Mouse (Mus musculus) MEL (cell line): ENCODE measurements at regions not wholly inside any gene's neighbourhood (a gene's known extent, or its start where the extent isn't known, plus 50 kb on each side); places are given as distances from the start of the nearest gene placed in this dataset.

Source experiments
- DNase-seq: peaks from one replicate; pipeline ENCODE4 v3.0.0; 2011; ENCODE audit warnings: low read depth, low spot score
- H3K27ac ChIP-seq: 2 replicates; pipeline ENCODE4 v1.5.1; 2012; ENCODE audit warnings: low read depth, mild to moderate bottlenecking, control low read depth, low read length, moderate library complexity; ENCODE audit not compliant: control insufficient read depth
- H3K27me3 ChIP-seq, 2 experiments: fragments of 150-350 bp in 1 of 2; sonication (generic) in 1 of 2; 2 replicates each; pipeline ENCODE4 v1.6.1; 2012; ENCODE audit warnings: low read length in 2 of 2, mild to moderate bottlenecking in 2 of 2, improper control_type of control experiment in 1 of 2, moderate library complexity in 1 of 2; ENCODE audit not compliant: insufficient read depth in 2 of 2, control insufficient read depth in 1 of 2
- H3K36me3 ChIP-seq, 2 experiments: 2 replicates each; pipeline ENCODE4 v1.6.1; 2012 to 2014; ENCODE audit warnings: low read length in 2 of 2, improper control_type of control experiment in 1 of 2, inconsistent platforms in 1 of 2, mild to moderate bottlenecking in 1 of 2; ENCODE audit not compliant: insufficient read depth in 2 of 2, control insufficient read depth in 1 of 2
- H3K4me1 ChIP-seq, 2 experiments: fragments of 150-350 bp in 1 of 2; sonication (generic) in 1 of 2; 2 replicates each; pipeline ENCODE4 v1.6.1; 2012; ENCODE audit warnings: low read length in 2 of 2, improper control_type of control experiment in 1 of 2, mild to moderate bottlenecking in 1 of 2; ENCODE audit not compliant: insufficient read depth in 2 of 2, control insufficient read depth in 1 of 2
- H3K4me3 ChIP-seq, 2 experiments: fragments of 150-350 bp in 1 of 2; sonication (generic) in 1 of 2; 2 replicates each; pipeline ENCODE4 v1.5.1; 2012; ENCODE audit warnings: low read depth in 2 of 2, low read length in 2 of 2, mild to moderate bottlenecking in 2 of 2, moderate library complexity in 2 of 2, control low read depth in 1 of 2, improper control_type of control experiment in 1 of 2; ENCODE audit not compliant: control insufficient read depth in 1 of 2, insufficient read depth in 1 of 2
- H3K79me2 ChIP-seq: 2 replicates; pipeline ENCODE4 v1.6.1; 2012; ENCODE audit warnings: mild to moderate bottlenecking, low read length, moderate library complexity; ENCODE audit not compliant: control insufficient read depth, poor library complexity, insufficient read depth
- H3K9ac ChIP-seq: 2 replicates; pipeline ENCODE4 v1.6.1; 2012; ENCODE audit warnings: low read depth, mild to moderate bottlenecking, control low read depth, low read length, moderate library complexity; ENCODE audit not compliant: control insufficient read depth, poor library complexity, severe bottlenecking
- H3K9me3 ChIP-seq: fragments of 150-350 bp; sonication (generic); replicated peaks from 2 replicates; pipeline ENCODE4 v1.6.1; 2012; ENCODE audit warnings: mild to moderate bottlenecking, low read length, improper control_type of control experiment, moderate library complexity; ENCODE audit not compliant: insufficient read depth
- BHLHE40 ChIP-seq: IDR thresholded peaks from 2 replicates; pipeline ENCODE4 v1.6.1; 2012; ENCODE audit warnings: low read depth, mild to moderate bottlenecking, inconsistent platforms, low read length, improper control_type of control experiment, borderline replicate concordance
- CHD1 ChIP-seq: IDR thresholded peaks from 2 replicates; pipeline ENCODE4 v1.6.1; 2012; ENCODE audit warnings: low read depth, mild to moderate bottlenecking, inconsistent platforms, low read length, improper control_type of control experiment
- CHD2 ChIP-seq: IDR thresholded peaks from 2 replicates; pipeline ENCODE4 v1.6.1; 2011; ENCODE audit warnings: low read length, improper control_type of control experiment
- CTCF ChIP-seq, 3 experiments: IDR thresholded peaks in 2 of 3; conservative IDR thresholded peaks in 1 of 3; 2 replicates each; pipeline ENCODE4 v1.5.1; 2011 to 2012; ENCODE audit warnings: low read length in 3 of 3, low read depth in 2 of 3, mild to moderate bottlenecking in 2 of 3, improper control_type of control experiment in 1 of 3, inconsistent platforms in 1 of 3, mixed read lengths in 1 of 3, moderate library complexity in 1 of 3; ENCODE audit not compliant: control insufficient read depth in 1 of 3, insufficient read depth in 1 of 3, poor library complexity in 1 of 3, severe bottlenecking in 1 of 3
- E2F4 ChIP-seq: IDR thresholded peaks from 2 replicates; pipeline ENCODE4 v1.6.1; 2011; ENCODE audit warnings: low read depth, low read length, improper control_type of control experiment, borderline replicate concordance
- ELF1 ChIP-seq: IDR thresholded peaks from 2 replicates; pipeline ENCODE4 v1.6.1; 2014; ENCODE audit warnings: low read depth, mild to moderate bottlenecking, inconsistent platforms, low read length, improper control_type of control experiment, moderate library complexity
- HCFC1 ChIP-seq: IDR thresholded peaks from 2 replicates; pipeline ENCODE4 v1.6.1; 2012; ENCODE audit warnings: low read depth, mild to moderate bottlenecking, inconsistent platforms, low read length, improper control_type of control experiment, moderate library complexity
- JUND ChIP-seq: IDR thresholded peaks from 2 replicates; pipeline ENCODE4 v1.6.1; 2011; ENCODE audit warnings: low read depth, mild to moderate bottlenecking, improper control_type of control experiment, low read length
- KAT2A ChIP-seq: conservative IDR thresholded peaks from 2 replicates; pipeline ENCODE4 v1.6.1; 2012; ENCODE audit warnings: low read depth, low read length, improper control_type of control experiment, inconsistent platforms
- MAFK ChIP-seq: IDR thresholded peaks from 2 replicates; pipeline ENCODE4 v1.6.1; 2011; ENCODE audit warnings: low read depth, mild to moderate bottlenecking, low read length, improper control_type of control experiment, borderline replicate concordance
- MAZ ChIP-seq: IDR thresholded peaks from 2 replicates; pipeline ENCODE4 v1.6.1; 2012; ENCODE audit warnings: low read depth, mild to moderate bottlenecking, inconsistent platforms, low read length, improper control_type of control experiment
- MEF2A ChIP-seq: IDR thresholded peaks from 2 replicates; pipeline ENCODE4 v1.6.1; 2014; ENCODE audit warnings: low read depth, mild to moderate bottlenecking, inconsistent platforms, low read length, improper control_type of control experiment; ENCODE audit not compliant: poor library complexity, insufficient replicate concordance, severe bottlenecking; ENCODE audit errors: extremely low read depth
- MXI1 ChIP-seq: IDR thresholded peaks from 2 replicates; pipeline ENCODE4 v1.6.1; 2011; ENCODE audit warnings: mild to moderate bottlenecking, low read depth, low read length, improper control_type of control experiment
- MYC ChIP-seq: IDR thresholded peaks from 2 replicates; pipeline ENCODE4 v1.6.1; 2011; ENCODE audit warnings: low read depth, mild to moderate bottlenecking, low read length, improper control_type of control experiment, moderate library complexity
- NELFE ChIP-seq: IDR thresholded peaks from 2 replicates; pipeline ENCODE4 v1.6.1; 2011; ENCODE audit warnings: low read depth, low read length, improper control_type of control experiment
- NRF1 ChIP-seq: IDR thresholded peaks from 2 replicates; pipeline ENCODE4 v1.6.1; 2014; ENCODE audit warnings: low read depth, mild to moderate bottlenecking, inconsistent platforms, low read length, improper control_type of control experiment, moderate library complexity; ENCODE audit not compliant: poor library complexity, insufficient read depth, severe bottlenecking
- POLR2A ChIP-seq, 2 experiments: IDR thresholded peaks; 2 replicates each; pipeline ENCODE4 v1.6.1; 2011 to 2012; ENCODE audit warnings: low read length in 2 of 2, mild to moderate bottlenecking in 2 of 2, control low read depth in 1 of 2, improper control_type of control experiment in 1 of 2, low read depth in 1 of 2, moderate library complexity in 1 of 2; ENCODE audit not compliant: control insufficient read depth in 1 of 2, insufficient read depth in 1 of 2, poor library complexity in 1 of 2
- POLR2AphosphoS2 ChIP-seq: IDR thresholded peaks from 2 replicates; pipeline ENCODE4 v1.6.1; 2011; ENCODE audit warnings: low read length, improper control_type of control experiment
- RCOR1 ChIP-seq: IDR thresholded peaks from 2 replicates; pipeline ENCODE4 v1.6.1; 2012; ENCODE audit warnings: low read depth, mild to moderate bottlenecking, inconsistent platforms, low read length, improper control_type of control experiment
- SIN3A ChIP-seq: IDR thresholded peaks from 2 replicates; pipeline ENCODE4 v1.6.1; 2012; ENCODE audit warnings: low read length, improper control_type of control experiment, inconsistent platforms
- SMC3 ChIP-seq: IDR thresholded peaks from 2 replicates; pipeline ENCODE4 v1.6.1; 2011; ENCODE audit warnings: low read depth, low read length, improper control_type of control experiment
- TAL1 ChIP-seq: IDR thresholded peaks from 2 replicates; pipeline ENCODE4 v1.6.1; 2012; ENCODE audit warnings: mild to moderate bottlenecking, inconsistent platforms, low read length, moderate library complexity, mixed read lengths
- TBP ChIP-seq: IDR thresholded peaks from 2 replicates; pipeline ENCODE4 v1.8.0; 2011; ENCODE audit warnings: low read depth, low read length, improper control_type of control experiment
- ZC3H11A ChIP-seq: IDR thresholded peaks from 2 replicates; pipeline ENCODE4 v1.6.1; 2012; ENCODE audit warnings: low read depth, mild to moderate bottlenecking, inconsistent platforms, low read length, improper control_type of control experiment
- ZNF384 ChIP-seq: IDR thresholded peaks from 2 replicates; pipeline ENCODE4 v1.6.1; 2012; ENCODE audit warnings: low read depth, mild to moderate bottlenecking, inconsistent platforms, low read length, improper control_type of control experiment

DNA sequence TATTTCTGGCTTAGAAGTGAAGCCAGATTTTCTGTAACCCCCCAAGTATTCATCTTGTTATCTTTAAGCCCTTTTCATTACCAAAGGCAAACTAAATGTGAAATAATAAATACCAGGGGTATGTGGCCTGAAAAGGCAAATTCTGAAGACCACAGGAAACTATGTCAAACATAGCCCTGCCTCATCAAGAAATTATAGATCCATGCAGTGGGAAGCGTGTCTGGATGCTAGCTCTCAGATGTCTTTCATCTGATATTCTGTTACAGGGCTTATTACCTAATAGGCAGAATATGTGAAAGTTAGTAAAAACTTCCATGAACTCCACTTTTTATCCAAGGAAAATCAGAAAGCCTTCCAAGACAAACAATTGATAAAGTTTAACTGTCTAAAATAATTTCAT, 509.9 kb upstream of the Lcorl start:
- no peak overlapping the region for H3K27ac ChIP-seq
- no peaks in the 10 kb centered on the region for H3K4me1 ChIP-seq
- H3K9ac ChIP-seq, result no peak overlapping the region
- DNase-seq, result no peak
- no peaks in the 10 kb centered on the region; a peak in 1 of 4 replicates for H3K27me3 ChIP-seq
- H3K9me3 ChIP-seq, result no peaks in the 10 kb centered on the region
- no peaks in the 10 kb centered on the region for H3K36me3 ChIP-seq
- no peaks in the 10 kb centered on the region for H3K79me2 ChIP-seq
- TF ChIP-seq E2F4, result no peak
- no peak for TF ChIP-seq SIN3A
- no peak for TF ChIP-seq HCFC1
- TF ChIP-seq POLR2A (IDR thresholded peaks at IDR 0.05; ENCODE audit: control insufficient read depth in 1 of 2, insufficient read depth in 1 of 2, low read depth in 1 of 2, low read length in 2 of 2, poor library complexity in 1 of 2), result no peak
- TF ChIP-seq TAL1, result no peak
- no peak for TF ChIP-seq POLR2AphosphoS2
- no peak for TF ChIP-seq KAT2A
- TF ChIP-seq CTCF (IDR thresholded peaks at IDR 0.05 in 2 of 3, conservative IDR thresholded peaks at IDR 0.05 in 1 of 3; ENCODE audit: control insufficient read depth in 1 of 3, insufficient read depth in 1 of 3, low read depth in 2 of 3, low read length in 3 of 3, poor library complexity in 1 of 3, severe bottlenecking in 1 of 3), result no peak
- no peak for TF ChIP-seq MYC
- TF ChIP-seq CHD2, result no peak
- no peak for TF ChIP-seq TBP
- TF ChIP-seq CHD1, result no peak
- no peak for TF ChIP-seq NELFE
- H3K4me3 ChIP-seq, result no peak overlapping the region

DNA sequence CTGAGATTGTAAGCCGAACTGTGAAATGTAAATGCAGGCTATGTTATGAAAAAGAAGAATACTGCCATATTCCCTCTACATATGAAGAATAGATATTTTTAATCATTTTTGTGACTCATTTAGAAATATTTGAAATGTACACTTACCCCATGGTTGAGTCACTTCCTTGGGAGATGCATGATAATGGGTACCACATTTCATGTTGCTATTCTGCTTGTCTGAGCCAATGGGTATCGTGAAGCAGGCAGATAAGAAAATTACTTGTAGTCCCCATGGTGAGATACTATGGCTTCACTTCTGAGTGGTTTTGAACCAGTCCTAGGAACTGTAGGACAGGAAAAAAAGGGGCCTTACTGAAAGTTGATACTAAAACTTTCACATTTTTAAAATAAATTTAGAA, 506.2 kb upstream of the Lcorl start:
- peak; percentile 6 for DNase-seq
- Histone ChIP-seq H3K9ac (no peak overlapping the region), H3K79me2 (no peaks in the 10 kb centered on the region), H3K27me3 (no peaks in the 10 kb centered on the region), H3K36me3 (no peaks in the 10 kb centered on the region), H3K4me1 (no peaks in the 10 kb centered on the region), H3K4me3 (no peak overlapping the region), H3K9me3 (no peaks in the 10 kb centered on the region), H3K27ac (no peak overlapping the region)
- TF ChIP-seq ELF1 (no peak), MAFK (no peak), BHLHE40 (no peak), MXI1 (no peak), MAZ (no peak), JUND (no peak), ZC3H11A (no peak), MYC (no peak), RCOR1 (no peak), NRF1 (no peak), TBP (no peak), SMC3 (no peak), ZNF384 (no peak), E2F4 (no peak), MEF2A (no peak), NELFE (no peak), CHD1 (no peak)
